Mouse (Mus musculus) megakaryocyte, embryonic 14.5 days (primary cell): ENCODE data around the gene Lrrc75b.

Source experiments
- FLI1 ChIP-seq: IDR thresholded peaks from 2 replicates; pipeline ENCODE4 v1.6.1; 2012; ENCODE audit warnings: low read length, inconsistent platforms, mixed read lengths
- GATA1 ChIP-seq: IDR thresholded peaks from 3 replicates; pipeline ENCODE4 v1.6.1; 2012; ENCODE audit warnings: mixed read lengths, low read length, inconsistent platforms, borderline replicate concordance

GRCm38 (mm10) chr10:75514361-75514760 lies 45.8 kb downstream of the Lrrc75b start:
- TF ChIP-seq GATA1: no peak
- TF ChIP-seq FLI1: no peak
